Mouse (Mus musculus): ENCODE measurements around the gene Pdf. TPM values are rescaled to one million over a fixed set of nuclear protein-coding genes. Genes with fewer than 3 reads are reported as not detected.
A peak's percentile ranks its signal among the peaks of the same experiment; 100 is the strongest.

Gene Pdf
- polyA plus RNA-seq, 2 experiments: 34.6 to 35.7 TPM

- TF ChIP-seq POLR2A (IDR thresholded peaks at IDR 0.05; ENCODE audit: borderline replicate concordance, extremely low read depth, insufficient read depth, insufficient read length): no peak
- H3K4me2 ChIP-seq (replicated peaks; ENCODE audit: low read depth, low read length, severe bottlenecking): no peak overlapping the region
- peaks cover 20% of the 10 kb centered on the region for H3K4me1 ChIP-seq (ENCODE audit: control insufficient read depth, insufficient read depth, low read length)
- ATAC-seq (ENCODE audit: low FRiP score, low read depth): no peak
- no peaks in the 10 kb centered on the region for H3K27me3 ChIP-seq (ENCODE audit: control insufficient read depth, insufficient read depth, low read length)
- WGBS: 98% methylated on average over 8 of the region's 8 CpGs
- peaks cover 50% of the 10 kb centered on the region for H3K36me3 ChIP-seq (ENCODE audit: control insufficient read depth, insufficient read depth, low read length)
- H3K9me3 ChIP-seq (ENCODE audit: control insufficient read depth, low read length): no peaks in the 10 kb centered on the region; the same call in 1 of the 2 replicates
- no peak for DNase-seq (ENCODE audit: low spot score)
- H3K9ac ChIP-seq (ENCODE audit: low read depth, low read length, severe bottlenecking): no peak overlapping the region
- H3K4me3 ChIP-seq (replicated peaks; ENCODE audit: low read length): no peak overlapping the region
- no peak overlapping the region for H3K27ac ChIP-seq (replicated peaks; ENCODE audit: low read depth, low read length)
Measured at GRCm38 (mm10) chr8:107052046-107052445, 3.6 kb upstream of the Pdf start.

GRCm38 (mm10) chr8:107049480-107049879, 1.1 kb upstream of the Pdf start:
- 90% methylated on average over 4 of the region's 4 CpGs for WGBS

DNA sequence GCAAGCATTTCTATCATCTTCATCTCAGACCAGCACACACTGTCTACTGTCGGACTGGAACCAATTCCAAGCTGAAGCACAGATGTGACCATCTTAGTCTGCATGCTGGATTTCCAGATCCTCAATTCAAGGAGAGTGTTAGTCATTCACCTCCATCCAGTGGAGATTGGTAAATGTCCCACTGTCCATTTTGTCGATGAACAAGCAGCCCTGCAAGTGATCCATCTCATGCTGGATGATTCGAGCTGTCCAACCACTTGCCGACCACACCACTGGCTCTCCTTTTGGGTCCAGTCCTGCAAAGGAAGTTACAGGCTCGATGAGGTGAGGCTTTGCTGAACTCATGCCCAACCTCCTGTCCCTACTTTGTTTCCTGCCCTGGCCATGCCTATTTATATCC, 1.4 kb downstream of the Pdf start:
- no peak overlapping the region for H3K4me2 ChIP-seq (replicated peaks; ENCODE audit: low read depth, low read length, severe bottlenecking)
- 88% methylated on average over 5 of the region's 5 CpGs for WGBS
- 0 out of 2 replicates have a peak overlapping the region, but pooled peaks have one; percentile 7 for H3K4me3 ChIP-seq (replicated peaks; ENCODE audit: low read length)
- no peaks in the 10 kb centered on the region for H3K27me3 ChIP-seq (ENCODE audit: control insufficient read depth, insufficient read depth, low read length)
- DNase-seq (ENCODE audit: low spot score): no peak
- no peak for TF ChIP-seq POLR2A (IDR thresholded peaks at IDR 0.05; ENCODE audit: borderline replicate concordance, extremely low read depth, insufficient read depth, insufficient read length)
- peaks cover 80% of the 10 kb centered on the region for H3K36me3 ChIP-seq (ENCODE audit: control insufficient read depth, insufficient read depth, low read length)
- H3K9ac ChIP-seq (ENCODE audit: low read depth, low read length, severe bottlenecking): no peak overlapping the region
- peaks cover 10% of the 10 kb centered on the region; the same call in 1 of the 2 replicates for H3K4me1 ChIP-seq (ENCODE audit: control insufficient read depth, insufficient read depth, low read length)
- no peak overlapping the region for H3K27ac ChIP-seq (replicated peaks; ENCODE audit: low read depth, low read length)
- no peak for ATAC-seq (ENCODE audit: low FRiP score, low read depth)
- H3K9me3 ChIP-seq (ENCODE audit: control insufficient read depth, low read length): no peaks in the 10 kb centered on the region; the same call in 1 of the 2 replicates

More at GRCm38 (mm10) chr8:107049480-107049879, 1.1 kb upstream of the Pdf start:
- peaks cover 10% of the 10 kb centered on the region; the same call in 1 of the 2 replicates for H3K4me1 ChIP-seq (ENCODE audit: control insufficient read depth, insufficient read depth, low read length)
- no peak overlapping the region for H3K9ac ChIP-seq (ENCODE audit: low read depth, low read length, severe bottlenecking)
- H3K27me3 ChIP-seq (ENCODE audit: control insufficient read depth, insufficient read depth, low read length): no peaks in the 10 kb centered on the region
- ATAC-seq (ENCODE audit: low FRiP score, low read depth) (no peak), DNase-seq (ENCODE audit: low spot score) (no peak)
- peak overlapping the region; percentile 90; the same call in 1 of the 2 replicates for H3K4me3 ChIP-seq (replicated peaks; ENCODE audit: low read length)
- H3K4me2 ChIP-seq (replicated peaks; ENCODE audit: low read depth, low read length, severe bottlenecking): no peak overlapping the region; the same call in 1 of the 2 replicates
- peaks cover 75% of the 10 kb centered on the region for H3K36me3 ChIP-seq (ENCODE audit: control insufficient read depth, insufficient read depth, low read length)
- no peaks in the 10 kb centered on the region; the same call in 1 of the 2 replicates for H3K9me3 ChIP-seq (ENCODE audit: control insufficient read depth, low read length)
- no peak for TF ChIP-seq POLR2A (IDR thresholded peaks at IDR 0.05; ENCODE audit: borderline replicate concordance, extremely low read depth, insufficient read depth, insufficient read length)
- no peak overlapping the region for H3K27ac ChIP-seq (replicated peaks; ENCODE audit: low read depth, low read length)

DNA sequence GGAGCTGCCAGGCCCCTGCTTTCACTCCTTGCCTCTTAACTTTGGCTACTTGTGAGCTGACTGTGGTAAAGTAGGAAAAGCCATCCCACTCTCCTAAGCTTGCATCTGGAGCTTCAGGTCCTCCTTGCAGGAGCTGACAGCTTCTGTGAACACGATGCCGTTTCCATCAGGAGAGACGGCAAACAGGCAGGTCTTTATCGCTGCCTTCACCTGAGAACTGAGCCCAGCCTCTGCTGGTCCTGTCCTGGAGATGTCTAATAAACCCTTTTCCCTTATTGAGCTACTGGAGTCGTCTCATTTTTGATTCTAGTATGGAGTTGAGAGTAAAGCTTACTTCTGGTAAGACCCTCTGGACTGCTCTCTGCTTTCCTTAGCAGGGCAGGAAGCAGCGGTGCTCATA, 2.9 kb downstream of the Pdf start:
- H3K9ac ChIP-seq (ENCODE audit: low read depth, low read length, severe bottlenecking): no peak overlapping the region
- H3K4me3 ChIP-seq (replicated peaks; ENCODE audit: low read length): no peak overlapping the region
- TF ChIP-seq POLR2A (IDR thresholded peaks at IDR 0.05; ENCODE audit: borderline replicate concordance, extremely low read depth, insufficient read depth, insufficient read length): no peak
- peaks cover 10% of the 10 kb centered on the region; the same call in 1 of the 2 replicates for H3K4me1 ChIP-seq (ENCODE audit: control insufficient read depth, insufficient read depth, low read length)
- H3K27me3 ChIP-seq (ENCODE audit: control insufficient read depth, insufficient read depth, low read length): no peaks in the 10 kb centered on the region
- H3K9me3 ChIP-seq (ENCODE audit: control insufficient read depth, low read length): no peaks in the 10 kb centered on the region; the same call in 1 of the 2 replicates
- ATAC-seq (ENCODE audit: low FRiP score, low read depth): no peak
- no peak overlapping the region for H3K4me2 ChIP-seq (replicated peaks; ENCODE audit: low read depth, low read length, severe bottlenecking)
- no peak for DNase-seq (ENCODE audit: low spot score)
- WGBS: 94% methylated on average over 6 of the region's 6 CpGs
- peaks cover 79% of the 10 kb centered on the region for H3K36me3 ChIP-seq (ENCODE audit: control insufficient read depth, insufficient read depth, low read length)
- no peak overlapping the region for H3K27ac ChIP-seq (replicated peaks; ENCODE audit: low read depth, low read length)

- Histone ChIP-seq H3K4me1 (ENCODE audit: control insufficient read depth, insufficient read depth, low read length) (no peaks in the 10 kb centered on the region), H3K9me3 (ENCODE audit: control insufficient read depth, low read length) (no peaks in the 10 kb centered on the region), H3K9ac (ENCODE audit: low read depth, low read length, severe bottlenecking) (no peak overlapping the region), H3K36me3 (ENCODE audit: control insufficient read depth, insufficient read depth, low read length) (peaks cover 87% of the 10 kb centered on the region), H3K4me2 (replicated peaks; ENCODE audit: low read depth, low read length, severe bottlenecking) (no peak overlapping the region), H3K27ac (replicated peaks; ENCODE audit: low read depth, low read length) (no peak overlapping the region), H3K27me3 (ENCODE audit: control insufficient read depth, insufficient read depth, low read length) (no peaks in the 10 kb centered on the region), H3K4me3 (replicated peaks; ENCODE audit: low read length) (no peak overlapping the region)
- ATAC-seq (ENCODE audit: low FRiP score, low read depth): no peak
- no peak for DNase-seq (ENCODE audit: low spot score)
- TF ChIP-seq POLR2A (IDR thresholded peaks at IDR 0.05; ENCODE audit: borderline replicate concordance, extremely low read depth, insufficient read depth, insufficient read length): no peak
- WGBS: 81% methylated on average over 7 of the region's 7 CpGs
Measured at GRCm38 (mm10) chr8:107040632-107041031, 7.8 kb downstream of the Pdf start.
